Mouse (Mus musculus) thymus, postnatal 25 days (tissue): ENCODE measurements around the gene Pam16.
A peak's percentile ranks its signal among the peaks of the same experiment; 100 is the strongest.

ENCODE experiments used
- DNase-seq: peaks from one replicate; pipeline ENCODE4 v3.0.0; 2022

Gene Pam16

DNA sequence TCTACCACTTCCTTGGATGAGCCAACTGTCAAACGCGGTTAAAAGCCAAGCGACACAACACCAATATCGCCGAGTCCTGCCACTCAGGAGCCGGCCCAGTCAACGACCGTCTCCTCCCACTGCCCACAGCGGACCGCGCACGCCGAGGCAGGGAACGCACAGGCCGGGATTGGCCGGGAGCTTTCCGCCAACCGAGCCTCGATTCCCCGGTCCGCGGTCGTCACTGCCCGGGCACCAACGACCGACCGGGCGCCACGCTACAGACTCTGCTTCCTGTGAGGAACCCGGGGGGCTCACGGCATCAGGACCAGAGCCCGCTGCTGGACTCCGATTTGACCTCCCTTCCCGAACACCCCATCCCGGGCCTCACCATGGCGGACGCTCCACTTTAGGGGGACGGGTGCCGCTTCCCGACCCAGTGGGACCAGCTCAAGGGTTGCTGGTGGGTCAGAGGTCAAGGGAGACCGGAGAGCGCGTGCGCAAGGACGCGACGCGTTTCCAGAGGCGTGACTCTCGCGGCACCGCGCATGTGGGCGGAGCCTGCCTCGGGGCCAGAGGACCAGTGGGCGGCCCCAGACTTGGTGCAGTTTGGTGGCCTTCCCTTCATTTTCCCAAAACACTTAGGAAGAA is at the start of gene Pam16:
Pam16 (minus strand) TSS at position 508 of the 630 bp plus-strand sequence.
- peak; percentile 89 for DNase-seq

DNA sequence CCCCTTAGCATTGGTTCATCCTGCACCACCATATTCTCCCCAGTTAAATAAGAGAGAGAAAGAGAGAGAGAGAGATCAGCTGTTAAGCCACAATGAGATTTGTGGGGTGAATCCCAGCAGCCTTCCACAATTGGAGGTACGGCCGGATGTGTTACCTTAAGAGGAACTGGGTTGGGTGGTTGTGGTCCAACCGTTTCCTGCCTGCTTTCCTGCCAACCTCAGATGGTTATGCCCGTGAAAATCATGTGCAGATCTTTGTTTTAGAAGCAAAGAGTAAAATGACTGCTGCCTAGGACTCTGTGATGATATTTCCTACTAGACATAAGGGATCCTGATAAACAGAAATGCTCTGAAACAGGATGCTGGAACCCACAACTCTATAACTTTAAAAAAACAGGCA is 49.3 kb upstream of the Pam16 start:
- DNase-seq, result peak; percentile 77

DNA sequence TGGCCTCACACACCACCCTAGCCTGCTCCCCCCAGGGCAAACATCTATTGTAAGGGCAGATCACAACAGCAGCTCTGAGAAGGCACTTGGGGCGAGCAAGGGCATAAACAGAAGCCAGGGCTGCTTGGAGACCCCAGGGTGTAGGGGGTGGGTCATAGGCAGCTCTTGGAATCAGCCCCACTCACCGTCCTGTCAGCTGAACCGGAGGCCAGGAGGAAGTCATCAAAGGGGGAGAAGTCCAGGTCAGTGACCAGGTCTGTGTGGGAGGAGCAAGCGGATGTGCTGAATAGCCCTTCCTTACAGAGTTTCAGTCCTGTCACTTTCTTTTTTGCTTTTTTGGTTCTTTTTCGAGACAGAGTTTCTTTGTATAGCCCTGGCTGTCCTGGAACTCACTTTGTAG is 45.5 kb upstream of the Pam16 start:
- no peak for DNase-seq

DNA sequence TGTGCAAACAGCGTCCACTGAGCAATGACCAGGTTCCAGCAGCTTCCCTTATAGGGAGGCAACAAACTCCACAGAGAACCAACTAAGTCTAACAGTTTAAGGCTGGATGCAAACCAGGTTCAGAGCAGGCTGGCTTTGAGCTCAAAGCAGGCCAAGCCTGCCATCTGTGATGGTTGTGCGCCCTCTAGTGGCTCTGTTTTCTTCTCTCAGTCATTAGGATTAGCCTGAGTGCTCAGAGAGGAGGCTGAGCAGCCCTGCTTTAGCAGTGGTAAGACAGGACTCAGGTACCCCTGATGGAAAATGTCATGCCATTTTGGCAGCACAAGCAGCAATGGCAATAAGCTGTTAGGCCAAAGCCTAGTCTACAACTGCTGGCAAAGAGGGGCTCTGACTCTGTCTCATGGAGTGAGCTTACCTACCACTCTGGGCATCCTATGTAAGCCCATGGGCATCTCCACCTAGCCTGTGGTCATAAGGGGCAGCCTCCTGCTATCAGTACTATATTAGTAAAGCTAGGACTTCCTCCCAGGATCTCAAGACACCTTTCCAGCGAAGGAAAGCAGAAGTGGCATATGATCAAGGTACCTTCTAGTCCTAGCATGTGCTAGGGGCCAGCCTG is 42.5 kb upstream of the Pam16 start:
- peak; percentile 84 for DNase-seq

- no peak for DNase-seq
These were observed 40.9 kb upstream of the Pam16 start for GRCm38 (mm10) chr16:4665726-4666125.

GRCm38 (mm10) chr16:4663806-4664205 is 39.0 kb upstream of the Pam16 start:
- no peak for DNase-seq

DNA sequence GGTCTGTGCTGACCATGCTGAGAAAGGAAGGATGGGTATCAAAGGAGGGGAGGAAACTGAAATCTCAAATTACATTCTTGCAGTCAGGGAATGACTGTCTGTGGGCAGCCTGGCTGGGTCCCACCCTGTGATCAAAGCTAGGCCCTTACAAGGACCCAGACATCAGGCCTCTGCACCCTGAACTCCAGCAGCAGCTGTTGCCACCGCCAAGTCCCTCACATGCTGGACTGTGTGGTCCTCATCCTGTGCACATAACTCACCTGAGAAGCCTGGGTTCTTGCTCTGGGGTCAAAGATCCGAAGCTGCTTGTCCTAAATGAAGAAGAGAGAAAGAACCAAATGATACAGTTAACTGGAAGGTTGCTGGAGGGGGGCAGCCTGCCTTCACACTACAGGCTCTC is 36.8 kb upstream of the Pam16 start:
- no peak for DNase-seq

DNA sequence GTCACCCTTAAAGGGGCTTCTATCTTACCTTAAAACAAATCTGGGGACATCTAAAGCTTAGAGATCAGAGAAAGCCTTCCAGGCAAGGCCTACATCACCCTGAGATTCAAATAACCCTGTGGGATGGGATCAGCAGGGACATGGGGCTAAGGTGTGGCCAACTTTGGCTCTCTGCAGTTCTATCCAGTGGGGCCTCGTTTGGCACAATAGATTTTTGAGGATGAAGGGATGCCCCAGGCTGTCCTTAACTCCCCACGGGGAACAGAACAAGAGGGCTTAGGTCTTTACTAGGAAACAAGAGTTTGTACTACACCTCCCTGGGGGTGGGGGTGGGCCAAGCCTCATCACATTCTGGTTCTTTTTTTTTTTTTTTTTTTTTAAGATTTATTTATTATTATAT is 34.5 kb upstream of the Pam16 start:
- DNase-seq, result no peak

DNA sequence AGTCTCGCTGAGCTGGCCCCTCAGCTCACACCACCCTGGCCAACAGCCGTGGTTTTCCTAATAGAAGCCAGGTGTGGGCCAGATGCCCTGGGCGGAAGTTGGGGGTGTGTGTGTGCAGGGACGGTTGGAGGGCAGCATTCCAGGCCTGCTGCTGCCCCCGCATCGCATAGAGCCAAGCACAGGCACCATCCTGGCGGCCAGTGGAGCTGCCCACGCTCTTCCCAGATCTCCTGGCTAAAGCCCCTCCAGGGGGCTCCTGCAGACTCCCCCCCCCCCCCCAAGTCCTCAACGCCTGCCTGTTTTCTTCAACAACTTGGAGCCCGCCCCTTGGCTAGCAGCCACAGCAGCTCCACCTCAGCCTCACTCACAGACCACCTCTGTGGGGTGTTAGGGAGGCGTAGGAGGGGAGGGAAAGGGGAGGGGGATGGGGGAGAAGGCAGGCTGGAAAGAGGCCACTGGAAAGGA is 34.0 kb upstream of the Pam16 start:
- no peak for DNase-seq

GRCm38 (mm10) chr16:4656571-4657081 is 31.8 kb upstream of the Pam16 start:
- DNase-seq, result no peak

DNA sequence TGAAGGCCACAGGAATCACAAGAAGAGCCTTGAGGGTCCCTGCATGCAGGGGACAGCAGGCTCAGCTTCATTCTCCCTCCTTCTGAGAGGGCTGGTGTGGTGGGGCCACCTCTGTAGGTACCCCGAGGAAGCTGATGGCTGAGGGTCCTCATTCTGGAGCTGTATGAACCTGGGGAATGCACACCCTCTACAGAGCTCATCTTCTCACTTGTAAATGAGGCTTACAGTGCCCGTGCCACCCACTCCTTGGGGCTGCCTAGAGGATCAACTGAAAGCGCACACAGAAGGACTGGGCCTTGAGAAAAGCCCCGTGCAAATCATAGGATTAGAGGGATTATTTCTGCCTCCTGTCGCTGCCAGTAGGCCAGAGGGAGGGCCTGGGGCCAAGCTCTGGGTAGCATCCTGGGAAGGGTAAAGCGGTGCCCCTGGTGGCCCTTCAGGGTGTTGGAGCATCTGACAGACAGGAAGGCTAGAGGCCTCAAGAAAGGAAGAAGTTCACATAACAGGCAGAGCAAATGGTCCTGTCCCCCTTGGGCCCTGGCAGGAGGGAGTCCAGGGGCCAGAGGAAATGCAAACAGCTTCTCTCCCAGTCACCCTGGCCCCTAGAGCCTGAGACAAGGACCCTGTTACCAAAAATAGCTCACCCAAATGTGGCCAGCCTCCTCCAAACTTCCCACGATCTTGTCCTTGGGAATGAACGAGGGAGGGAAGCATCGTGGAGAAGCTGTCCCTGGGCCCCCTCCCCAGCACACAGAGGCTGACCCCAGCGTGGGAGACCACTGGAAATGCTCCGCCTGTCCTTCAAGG is 31.2 kb upstream of the Pam16 start:
- DNase-seq, result no peak

- DNase-seq, result no peak
These were observed 30.5 kb upstream of the Pam16 start for GRCm38 (mm10) chr16:4655251-4655734.

DNA sequence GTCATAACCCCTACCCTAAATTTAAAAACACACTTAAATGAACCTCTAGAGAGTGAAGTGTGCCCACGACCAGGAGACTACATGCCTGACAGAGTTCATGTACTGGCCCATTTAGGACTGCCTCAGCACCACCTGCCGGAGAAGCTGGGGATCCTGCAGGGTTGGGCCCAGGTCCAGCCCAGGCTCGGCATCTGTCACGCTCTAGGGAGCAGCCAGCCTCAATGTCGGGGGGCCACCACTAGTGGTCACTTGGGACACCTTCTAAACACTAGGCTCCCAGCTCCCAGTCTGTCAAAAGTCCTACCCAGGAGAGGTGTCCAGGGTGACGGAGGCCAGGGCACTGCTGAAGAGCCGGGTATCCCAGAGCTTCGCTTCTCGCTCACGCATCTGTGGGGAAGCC is 29.9 kb upstream of the Pam16 start:
- DNase-seq, result no peak

DNA sequence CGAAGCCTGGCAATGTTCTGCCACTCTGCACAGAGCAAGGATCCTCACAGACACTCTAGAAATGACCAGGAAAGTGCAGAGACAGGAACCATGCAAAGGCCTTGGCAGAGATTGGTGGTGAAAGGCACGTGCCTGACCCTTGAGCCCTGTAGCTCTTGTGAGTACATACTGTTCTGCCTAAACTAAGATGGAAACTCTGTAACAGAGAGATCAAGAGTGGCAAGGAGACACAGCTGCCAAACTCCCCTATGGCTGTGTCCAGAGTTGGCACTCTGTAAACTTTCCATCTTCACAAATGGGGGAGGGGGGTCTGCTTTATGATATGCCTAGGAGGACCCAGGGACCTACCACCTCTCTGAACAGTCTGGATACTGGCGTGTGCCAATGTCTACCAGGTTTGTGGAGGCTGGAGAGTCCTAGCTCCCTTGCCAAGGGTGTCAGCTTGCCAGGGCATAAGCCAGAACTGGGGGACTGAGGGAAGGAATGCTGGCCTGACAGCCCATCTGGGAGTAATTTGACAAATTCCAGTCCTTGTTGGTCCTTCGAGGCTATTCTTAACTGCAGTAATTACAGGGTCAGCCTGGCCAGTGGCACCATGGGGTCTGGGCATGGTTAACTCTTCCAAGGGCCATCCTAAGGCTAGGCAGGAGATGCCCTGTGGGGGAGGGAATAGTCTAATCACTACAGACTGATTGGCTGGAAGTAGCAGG is 28.1 kb upstream of the Pam16 start:
- no peak for DNase-seq

DNA sequence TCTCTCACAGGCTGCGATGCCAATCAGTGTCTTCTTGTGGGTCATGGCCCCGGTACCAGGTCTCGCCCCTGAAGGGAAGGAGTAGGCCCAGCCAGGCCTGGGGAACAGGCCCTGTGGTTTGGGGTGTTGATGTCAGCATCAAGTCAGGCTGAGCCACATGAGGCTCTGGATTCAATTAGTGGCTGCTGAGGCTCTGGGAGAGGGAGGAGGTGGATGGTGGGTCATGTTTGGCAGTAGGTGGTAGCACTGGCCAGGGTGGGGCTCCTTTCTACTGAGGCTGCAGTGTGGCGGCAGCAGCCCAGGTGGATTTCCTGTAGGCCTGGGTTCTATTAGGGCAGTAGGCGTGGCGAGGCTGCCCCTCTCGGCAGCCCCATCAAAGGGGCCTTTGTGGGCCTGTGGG is 26.8 kb upstream of the Pam16 start:
- no peak for DNase-seq

GRCm38 (mm10) chr16:4651081-4651480 is 26.3 kb upstream of the Pam16 start:
- no peak for DNase-seq

DNA sequence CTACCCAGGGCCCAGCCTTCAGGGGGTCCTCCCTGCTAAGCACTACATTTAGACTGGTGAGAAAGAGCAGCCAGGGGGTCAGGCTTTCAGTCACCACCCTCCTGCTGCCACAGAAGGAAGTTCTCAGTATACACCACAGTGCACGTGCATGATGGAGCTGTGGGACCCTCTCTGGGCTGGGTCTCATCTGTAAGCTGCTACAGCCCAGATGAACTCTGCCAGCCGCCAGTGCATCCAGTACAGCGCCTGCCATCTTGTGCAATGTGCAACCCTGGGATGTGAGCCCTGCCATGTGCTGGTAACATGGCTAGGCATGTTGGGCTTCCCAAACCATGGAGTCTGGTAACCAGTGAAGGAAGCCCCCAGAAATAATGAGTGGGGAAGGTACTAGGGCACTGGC is 25.4 kb upstream of the Pam16 start:
- DNase-seq, result no peak

DNA sequence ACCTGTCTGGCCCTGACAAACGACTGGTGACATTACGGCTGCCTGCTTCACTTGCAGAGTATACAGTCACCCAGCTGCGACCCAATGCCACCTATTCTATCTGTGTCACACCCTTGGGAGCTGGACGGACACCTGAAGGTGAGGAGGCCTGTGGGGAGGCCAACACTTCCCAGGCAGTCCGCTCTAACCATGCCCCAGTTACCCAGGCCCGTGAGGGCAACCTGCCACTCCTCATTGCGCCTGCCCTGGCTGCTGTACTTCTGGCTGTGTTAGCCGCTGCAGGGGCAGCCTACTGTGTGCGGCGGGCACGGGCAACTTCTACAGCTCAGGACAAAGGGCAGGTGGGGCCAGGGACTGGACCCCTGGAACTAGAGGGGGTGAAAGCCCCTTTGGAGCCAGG is 24.9 kb upstream of the Pam16 start:
- no peak for DNase-seq

DNA sequence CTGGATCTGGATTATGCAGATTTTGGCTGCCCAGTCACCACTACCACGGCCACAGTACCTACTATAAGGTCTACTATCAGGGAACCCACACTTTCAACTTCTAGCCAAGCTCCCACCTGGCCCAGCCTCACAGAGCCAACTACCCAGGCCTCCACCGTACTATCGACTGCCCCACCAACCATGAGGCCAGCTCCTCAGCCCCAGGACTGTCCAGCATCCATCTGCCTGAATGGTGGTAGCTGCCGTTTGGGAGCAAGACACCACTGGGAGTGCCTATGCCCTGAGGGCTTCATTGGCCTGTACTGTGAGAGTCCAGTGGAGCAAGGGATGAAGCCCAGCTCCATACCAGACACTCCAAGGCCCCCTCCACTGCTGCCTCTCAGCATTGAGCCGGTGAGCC is 24.4 kb upstream of the Pam16 start:
- no peak for DNase-seq

DNA sequence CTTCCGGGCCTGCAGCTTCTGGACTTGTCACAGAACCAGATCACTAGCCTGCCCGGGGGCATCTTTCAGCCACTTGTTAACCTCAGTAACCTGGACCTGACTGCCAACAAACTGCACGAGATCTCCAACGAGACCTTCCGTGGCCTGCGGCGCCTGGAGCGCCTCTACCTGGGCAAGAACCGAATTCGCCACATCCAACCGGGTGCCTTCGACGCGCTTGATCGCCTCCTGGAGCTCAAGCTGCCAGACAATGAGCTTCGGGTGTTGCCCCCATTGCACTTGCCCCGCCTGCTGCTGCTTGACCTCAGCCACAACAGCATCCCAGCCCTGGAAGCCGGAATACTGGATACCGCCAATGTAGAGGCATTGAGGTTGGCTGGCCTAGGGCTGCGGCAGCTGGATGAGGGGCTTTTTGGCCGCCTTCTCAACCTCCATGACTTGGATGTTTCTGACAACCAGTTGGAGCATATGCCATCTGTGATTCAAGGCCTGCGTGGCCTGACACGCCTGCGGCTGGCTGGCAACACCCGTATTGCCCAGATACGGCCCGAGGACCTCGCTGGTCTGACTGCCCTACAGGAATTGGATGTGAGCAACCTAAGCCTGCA is 23.7 kb upstream of the Pam16 start:
- no peak for DNase-seq

GRCm38 (mm10) chr16:4647651-4648141 is 22.9 kb upstream of the Pam16 start:
- no peak for DNase-seq

DNA sequence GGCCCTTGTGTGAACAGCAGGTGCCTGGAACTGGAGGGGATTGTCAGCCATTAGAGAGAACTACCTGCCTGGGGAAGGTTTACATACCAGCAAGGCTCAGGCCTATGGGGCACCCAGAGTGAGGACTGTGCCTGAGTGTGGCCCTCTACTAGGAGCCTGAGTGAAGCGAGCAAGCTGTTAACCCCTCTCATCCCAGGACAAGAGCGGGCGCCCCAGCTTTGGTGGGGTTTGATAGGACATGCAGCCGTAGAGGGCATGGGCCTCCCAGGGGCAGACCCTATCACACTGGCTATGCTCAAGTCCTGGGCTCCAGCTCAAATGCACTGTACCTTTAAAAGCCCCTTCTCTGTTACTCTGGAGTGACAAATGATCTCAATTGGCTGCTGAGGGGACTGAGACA is 22.0 kb upstream of the Pam16 start:
- DNase-seq, result no peak
